Mouse (Mus musculus) layer of hippocampus, adult 11-12 months (tissue): ENCODE data around the gene Prss27.
"Not testable (repeated sequence)": the region's sequence is repeated elsewhere in the genome, so short reads cannot be mapped to it uniquely, and the experiment has no call there.

Source experiments
- DNase-seq: peaks from one replicate; pipeline ENCODE4 v3.0.0; 2022; ENCODE audit warnings: low spot score

Gene Prss27

GRCm38 (mm10) chr17:24030551-24030950, 7.4 kb upstream of the Prss27 start:
- no peak for DNase-seq

- no peak for DNase-seq
Observed at GRCm38 (mm10) chr17:24035087-24035486, 2.9 kb upstream of the Prss27 start.

GRCm38 (mm10) chr17:24036954-24037353, 990 bp upstream of the Prss27 start:
- DNase-seq = no peak

- no peak for DNase-seq
Observed at GRCm38 (mm10) chr17:24037360-24037759, 584 bp upstream of the Prss27 start.

GRCm38 (mm10) chr17:24044482-24044881, 6.5 kb downstream of the Prss27 start:
- DNase-seq = no peak

GRCm38 (mm10) chr17:24045608-24046007, 7.7 kb downstream of the Prss27 start:
- no peak for DNase-seq

GRCm38 (mm10) chr17:24046026-24046425, 8.1 kb downstream of the Prss27 start:
- DNase-seq = no peak

- DNase-seq = no peak
Observed at GRCm38 (mm10) chr17:24048053-24048452, 10.1 kb downstream of the Prss27 start.

GRCm38 (mm10) chr17:24049008-24049407, 11.1 kb downstream of the Prss27 start:
- DNase-seq = no peak

GRCm38 (mm10) chr17:24056636-24057625, 19.0 kb downstream of the Prss27 start:
- no peak for DNase-seq

- no peak for DNase-seq
Observed at GRCm38 (mm10) chr17:24057730-24058245, 19.8 kb downstream of the Prss27 start.

- DNase-seq = no peak
Observed at GRCm38 (mm10) chr17:24062459-24063155, 24.7 kb downstream of the Prss27 start.

GRCm38 (mm10) chr17:24068271-24068670, 30.3 kb downstream of the Prss27 start:
- peak; percentile 32 for DNase-seq

- no peak for DNase-seq
Observed at GRCm38 (mm10) chr17:24069531-24069930, 31.6 kb downstream of the Prss27 start.

GRCm38 (mm10) chr17:24072919-24073696, 35.2 kb downstream of the Prss27 start, which contains the start of gene Kctd5:
Kctd5 (minus strand) TSS chr17:24073485.
- peak; percentile 96 for DNase-seq

- no peak for DNase-seq
Observed at GRCm38 (mm10) chr17:24077101-24077500, 39.2 kb downstream of the Prss27 start.

- no peak for DNase-seq
Observed at GRCm38 (mm10) chr17:24084593-24084992, 46.6 kb downstream of the Prss27 start.

- not testable (repeated sequence) for DNase-seq
Observed at GRCm38 (mm10) chr17:24086399-24086798, 48.5 kb downstream of the Prss27 start.

- DNase-seq = no peak
Observed at GRCm38 (mm10) chr17:24090575-24090974, 52.6 kb downstream of the Prss27 start.
